Mouse (Mus musculus): ENCODE results near the gene AI467606. TPM values are rescaled to one million over a fixed set of nuclear protein-coding genes. Genes with fewer than 3 reads are reported as not detected.

AI467606 gene
- polyA plus RNA-seq, 1 experiment from 2014 or later: 1.4 TPM

DNA sequence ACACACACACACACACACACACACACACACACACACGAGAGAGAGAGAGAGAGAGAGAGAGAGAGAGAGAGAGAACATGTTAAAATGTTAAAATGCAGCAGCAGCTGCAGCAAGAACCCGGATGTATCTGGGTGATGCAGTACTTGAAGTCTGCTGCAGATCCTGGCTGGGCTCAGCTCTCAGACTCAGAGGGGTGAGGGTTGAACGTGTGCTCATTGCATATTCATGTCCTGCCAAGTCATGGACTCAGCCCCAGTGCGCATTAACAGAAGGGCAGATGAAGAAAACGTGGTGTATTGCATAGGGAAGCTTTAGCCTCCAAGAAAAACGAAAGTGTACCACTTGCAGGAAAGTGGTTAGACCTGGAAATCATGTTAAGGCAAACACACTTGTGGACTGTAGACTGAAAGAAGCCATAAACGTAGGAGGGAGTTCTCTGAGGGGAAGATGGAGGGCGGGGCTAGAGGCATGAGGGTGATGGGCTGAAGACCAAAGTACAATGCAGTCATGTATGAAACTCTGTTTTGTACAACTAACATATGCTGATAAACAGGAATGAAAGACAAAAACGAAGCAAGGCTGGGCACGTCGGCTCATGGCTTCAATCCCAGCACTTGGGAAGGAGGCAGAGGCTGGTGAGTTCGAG lies 22.6 kb downstream of the AI467606 start:
- no peak overlapping the region for H3K4me2 ChIP-seq (ENCODE audit: low read depth, low read length)
- no peak overlapping the region for H3K4me3 ChIP-seq (ENCODE audit: low read depth, low read length)
- H3K9ac ChIP-seq (replicated peaks; ENCODE audit: low read depth, low read length): no peak overlapping the region
- no peak overlapping the region for H3K27ac ChIP-seq (ENCODE audit: low read depth, low read length)
- 56% methylated on average over 12 of the region's 12 CpGs for WGBS
- no peaks in the 10 kb centered on the region for H3K36me3 ChIP-seq (ENCODE audit: control insufficient read depth, insufficient read depth, low read length)
- no peaks in the 10 kb centered on the region for H3K9me3 ChIP-seq (ENCODE audit: control insufficient read depth, low read length)
- no peaks in the 10 kb centered on the region for H3K4me1 ChIP-seq (ENCODE audit: control insufficient read depth, insufficient read depth, low read length)
- no peak for ATAC-seq (ENCODE audit: low read depth)
- H3K27me3 ChIP-seq (ENCODE audit: control insufficient read depth, insufficient read depth, low read length): no peaks in the 10 kb centered on the region

- no peaks in the 10 kb centered on the region for H3K9me3 ChIP-seq (ENCODE audit: control insufficient read depth, low read length)
- H3K27ac ChIP-seq (ENCODE audit: low read depth, low read length): no peak overlapping the region
- ATAC-seq (ENCODE audit: low read depth): no peak
- no peak overlapping the region for H3K4me3 ChIP-seq (ENCODE audit: low read depth, low read length)
- no peak overlapping the region for H3K4me2 ChIP-seq (ENCODE audit: low read depth, low read length)
- no peaks in the 10 kb centered on the region for H3K27me3 ChIP-seq (ENCODE audit: control insufficient read depth, insufficient read depth, low read length)
- H3K4me1 ChIP-seq (ENCODE audit: control insufficient read depth, insufficient read depth, low read length): no peaks in the 10 kb centered on the region
- H3K36me3 ChIP-seq (ENCODE audit: control insufficient read depth, insufficient read depth, low read length): no peaks in the 10 kb centered on the region
- WGBS: 87% methylated on average over 11 of the region's 11 CpGs
- no peak overlapping the region for H3K9ac ChIP-seq (replicated peaks; ENCODE audit: low read depth, low read length)
Measured at GRCm38 (mm10) chr7:127114920-127115319, 23.8 kb downstream of the AI467606 start.

- H3K4me1 ChIP-seq (ENCODE audit: control insufficient read depth, insufficient read depth, low read length): no peaks in the 10 kb centered on the region
- H3K27me3 ChIP-seq (ENCODE audit: control insufficient read depth, insufficient read depth, low read length): no peaks in the 10 kb centered on the region
- H3K9ac ChIP-seq (replicated peaks; ENCODE audit: low read depth, low read length): no peak overlapping the region
- ATAC-seq (ENCODE audit: low read depth): no peak
- no peak overlapping the region for H3K4me3 ChIP-seq (ENCODE audit: low read depth, low read length)
- H3K9me3 ChIP-seq (ENCODE audit: control insufficient read depth, low read length): no peaks in the 10 kb centered on the region
- no peaks in the 10 kb centered on the region for H3K36me3 ChIP-seq (ENCODE audit: control insufficient read depth, insufficient read depth, low read length)
- H3K27ac ChIP-seq (ENCODE audit: low read depth, low read length): no peak overlapping the region
- H3K4me2 ChIP-seq (ENCODE audit: low read depth, low read length): no peak overlapping the region
- 50% methylated on average over 11 of the region's 11 CpGs for WGBS
Measured at GRCm38 (mm10) chr7:127116331-127116935, 25.3 kb downstream of the AI467606 start.

DNA sequence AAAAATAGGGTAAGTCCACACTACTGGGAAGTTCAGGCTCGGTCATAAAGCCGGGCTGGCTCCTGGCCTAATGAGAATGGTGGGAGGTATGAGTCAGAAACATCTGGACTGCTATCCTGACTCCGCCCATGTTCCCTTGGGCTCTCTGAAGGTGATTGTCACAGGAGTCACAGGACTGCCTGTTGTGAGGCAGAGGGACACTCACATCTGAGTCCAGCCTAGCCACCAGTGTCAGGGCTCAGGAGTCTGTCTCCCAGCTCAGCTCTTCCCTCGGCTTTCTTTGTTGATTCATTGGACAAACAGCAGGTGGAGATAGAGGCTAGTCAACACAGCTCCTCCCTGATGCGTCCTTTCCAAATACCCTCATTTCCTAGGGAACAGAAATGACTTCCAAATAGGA lies 26.8 kb downstream of the AI467606 start:
- Histone ChIP-seq H3K36me3 (ENCODE audit: control insufficient read depth, insufficient read depth, low read length) (no peaks in the 10 kb centered on the region), H3K9ac (replicated peaks; ENCODE audit: low read depth, low read length) (no peak overlapping the region), H3K27me3 (ENCODE audit: control insufficient read depth, insufficient read depth, low read length) (no peaks in the 10 kb centered on the region), H3K27ac (ENCODE audit: low read depth, low read length) (no peak overlapping the region), H3K4me3 (ENCODE audit: low read depth, low read length) (no peak overlapping the region), H3K4me2 (ENCODE audit: low read depth, low read length) (no peak overlapping the region), H3K4me1 (ENCODE audit: control insufficient read depth, insufficient read depth, low read length) (no peaks in the 10 kb centered on the region), H3K9me3 (ENCODE audit: control insufficient read depth, low read length) (no peaks in the 10 kb centered on the region)
- WGBS: 44% methylated on average over 5 of the region's 5 CpGs
- ATAC-seq (ENCODE audit: low read depth): no peak

- WGBS: 49% methylated on average over 14 of the region's 14 CpGs
- no peak for ATAC-seq (ENCODE audit: low read depth)
- H3K4me1 ChIP-seq (ENCODE audit: control insufficient read depth, insufficient read depth, low read length): no peaks in the 10 kb centered on the region
- H3K4me2 ChIP-seq (ENCODE audit: low read depth, low read length): no peak overlapping the region
- no peaks in the 10 kb centered on the region for H3K9me3 ChIP-seq (ENCODE audit: control insufficient read depth, low read length)
- H3K36me3 ChIP-seq (ENCODE audit: control insufficient read depth, insufficient read depth, low read length): no peaks in the 10 kb centered on the region
- H3K4me3 ChIP-seq (ENCODE audit: low read depth, low read length): no peak overlapping the region
- no peak overlapping the region for H3K9ac ChIP-seq (replicated peaks; ENCODE audit: low read depth, low read length)
- H3K27me3 ChIP-seq (ENCODE audit: control insufficient read depth, insufficient read depth, low read length): no peaks in the 10 kb centered on the region
- H3K27ac ChIP-seq (ENCODE audit: low read depth, low read length): no peak overlapping the region
Measured at GRCm38 (mm10) chr7:127118671-127119445, 27.7 kb downstream of the AI467606 start.

- Histone ChIP-seq H3K4me1 (ENCODE audit: control insufficient read depth, insufficient read depth, low read length) (no peaks in the 10 kb centered on the region), H3K27ac (ENCODE audit: low read depth, low read length) (no peak overlapping the region), H3K9ac (replicated peaks; ENCODE audit: low read depth, low read length) (no peak overlapping the region), H3K4me2 (ENCODE audit: low read depth, low read length) (no peak overlapping the region), H3K27me3 (ENCODE audit: control insufficient read depth, insufficient read depth, low read length) (no peaks in the 10 kb centered on the region), H3K4me3 (ENCODE audit: low read depth, low read length) (no peak overlapping the region), H3K9me3 (ENCODE audit: control insufficient read depth, low read length) (no peaks in the 10 kb centered on the region), H3K36me3 (ENCODE audit: control insufficient read depth, insufficient read depth, low read length) (no peaks in the 10 kb centered on the region)
- no peak for ATAC-seq (ENCODE audit: low read depth)
- 9% methylated on average over 21 of the region's 21 CpGs for WGBS
Measured at GRCm38 (mm10) chr7:127121061-127121910, 30.1 kb downstream of the AI467606 start.

DNA sequence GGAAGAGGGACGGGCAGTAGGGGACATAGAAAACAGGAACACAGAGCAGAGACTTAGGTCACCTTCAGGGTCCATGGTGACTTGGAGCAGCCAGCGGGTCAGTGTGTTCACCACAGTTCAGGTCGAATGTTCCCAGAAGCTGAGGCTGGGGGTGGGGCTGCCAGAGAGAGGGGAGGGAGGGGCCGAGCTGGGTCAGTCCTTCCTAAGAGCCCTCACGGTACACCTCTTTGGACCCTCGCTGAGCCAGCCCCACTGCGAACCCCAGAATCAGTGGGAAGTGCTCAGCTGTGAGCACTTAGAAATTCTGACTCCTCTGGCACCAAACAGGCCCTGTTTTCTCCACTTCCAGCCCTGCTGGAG lies 30.7 kb downstream of the AI467606 start, which contains the start of gene Qprt:
Gene Qprt (minus strand): TSS at position 316 of the 360 bp plus-strand sequence.
- Histone ChIP-seq H3K36me3 (ENCODE audit: control insufficient read depth, insufficient read depth, low read length) (no peaks in the 10 kb centered on the region), H3K27ac (ENCODE audit: low read depth, low read length) (no peak within 1 kb of the TSS), H3K4me2 (ENCODE audit: low read depth, low read length) (no peak within 1 kb of the TSS), H3K4me3 (ENCODE audit: low read depth, low read length) (no peak within 1 kb of the TSS), H3K4me1 (ENCODE audit: control insufficient read depth, insufficient read depth, low read length) (no peaks in the 10 kb centered on the region), H3K9me3 (ENCODE audit: control insufficient read depth, low read length) (no peaks in the 10 kb centered on the region), H3K9ac (replicated peaks; ENCODE audit: low read depth, low read length) (no peak within 1 kb of the TSS), H3K27me3 (ENCODE audit: control insufficient read depth, insufficient read depth, low read length) (no peaks in the 10 kb centered on the region)
- no peak for ATAC-seq (ENCODE audit: low read depth)
- 8% methylated on average over 7 of the region's 7 CpGs for WGBS

GRCm38 (mm10) chr7:127129638-127130037 lies 38.5 kb downstream of the AI467606 start:
- ATAC-seq (ENCODE audit: low read depth): no peak
- Histone ChIP-seq H3K9me3 (ENCODE audit: control insufficient read depth, low read length) (no peaks in the 10 kb centered on the region), H3K27me3 (ENCODE audit: control insufficient read depth, insufficient read depth, low read length) (no peaks in the 10 kb centered on the region), H3K27ac (ENCODE audit: low read depth, low read length) (no peak overlapping the region), H3K4me1 (ENCODE audit: control insufficient read depth, insufficient read depth, low read length) (no peaks in the 10 kb centered on the region), H3K36me3 (ENCODE audit: control insufficient read depth, insufficient read depth, low read length) (no peaks in the 10 kb centered on the region), H3K4me3 (ENCODE audit: low read depth, low read length) (no peak overlapping the region), H3K4me2 (ENCODE audit: low read depth, low read length) (no peak overlapping the region), H3K9ac (replicated peaks; ENCODE audit: low read depth, low read length) (no peak overlapping the region)
- WGBS: 18% methylated on average over 4 of the region's 4 CpGs
